Mouse (Mus musculus): ENCODE measurements around the gene Scamp3.
"Not testable (repeated sequence)": the region's sequence is repeated elsewhere in the genome, so short reads cannot be mapped to it uniquely, and the experiment has no call there.

The Scamp3 gene

DNA sequence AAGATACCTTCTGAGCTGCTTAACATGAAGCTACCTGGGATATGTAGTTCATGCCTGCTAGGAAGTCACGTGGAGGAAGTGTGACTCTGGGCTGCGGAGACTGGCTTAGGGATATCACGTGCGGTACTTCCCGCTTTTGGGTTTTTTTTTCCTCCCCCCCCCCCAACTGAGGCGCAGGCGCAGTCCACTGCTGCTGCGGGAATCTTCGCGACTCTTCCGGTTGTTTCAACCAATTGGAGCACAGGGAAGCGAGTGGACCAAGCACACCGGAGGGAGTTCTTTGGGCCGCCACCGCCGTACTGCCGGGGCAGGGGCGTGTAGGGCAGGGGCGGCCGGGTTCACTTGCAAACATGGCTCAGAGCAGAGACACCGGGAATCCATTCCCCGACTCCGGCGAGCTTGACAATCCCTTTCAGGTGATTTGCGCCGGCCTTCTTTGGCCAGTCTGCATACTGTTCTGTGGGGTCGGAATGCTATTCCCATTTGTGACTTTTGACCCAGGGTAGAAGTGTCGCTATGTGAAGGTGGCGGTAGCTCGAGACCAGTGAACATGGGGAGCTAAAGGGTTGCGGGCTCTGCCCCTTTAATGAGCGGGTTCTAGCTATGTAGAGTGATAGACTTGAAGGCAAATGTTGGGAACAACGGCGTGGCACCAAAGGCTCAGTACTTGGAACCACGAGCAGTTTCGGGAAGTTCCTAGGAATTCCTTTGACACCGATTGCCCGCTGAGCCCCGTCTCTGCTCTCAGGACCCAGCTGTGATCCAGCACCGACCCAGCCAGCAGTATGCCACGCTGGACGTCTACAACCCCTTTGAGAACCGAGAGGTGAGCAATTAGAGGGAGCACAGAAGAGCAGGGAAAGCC is at the start of gene Scamp3:
Gene Scamp3, plus strand, starts transcription at position 232 of the 865 bp plus-strand sequence.
- peak; percentile 88 to 91 for DNase-seq

- no peak for DNase-seq
Observed at GRCm38 (mm10) chr3:89129908-89130307, 47.4 kb upstream of the Scamp3 start.

GRCm38 (mm10) chr3:89131816-89132215 is 45.5 kb upstream of the Scamp3 start:
- no peak for DNase-seq

DNA sequence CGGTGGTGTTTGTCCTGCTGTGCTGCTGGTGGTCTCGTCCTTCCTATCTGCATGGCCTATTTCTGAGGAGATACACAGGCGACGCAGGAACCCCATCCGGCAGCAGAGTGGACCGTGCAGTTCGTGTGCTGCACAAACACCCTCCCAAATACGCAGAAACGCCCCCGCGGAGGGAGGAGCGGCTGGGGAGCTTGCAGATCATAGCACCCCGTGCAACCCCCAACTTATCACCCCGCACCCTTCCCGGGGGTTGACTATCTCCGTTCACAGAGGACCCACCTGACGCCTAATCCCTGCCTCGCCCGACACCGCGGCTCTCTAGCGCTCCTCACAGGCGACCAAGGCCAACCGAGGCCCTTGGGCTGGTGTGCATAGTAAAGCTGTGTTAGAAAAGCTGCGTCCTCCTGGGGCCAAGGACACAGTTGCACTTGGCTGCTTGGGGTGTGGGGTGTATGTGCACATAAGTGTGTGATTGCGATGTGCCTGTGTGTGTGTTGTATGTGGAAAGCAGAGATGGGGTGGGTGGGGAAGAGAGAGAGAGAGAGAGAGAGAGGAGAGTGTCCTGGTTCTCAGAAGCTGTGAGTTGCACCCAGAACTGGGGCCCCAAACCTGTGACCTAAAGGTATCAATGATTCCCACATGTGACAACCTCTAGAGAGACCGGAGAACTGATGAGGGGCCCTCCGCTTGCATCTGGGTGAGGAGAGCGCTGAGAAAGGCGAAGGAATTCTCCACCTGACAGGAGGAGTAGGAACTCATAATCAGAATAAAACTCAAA is 44.8 kb upstream of the Scamp3 start:
- peak; percentile 33 to 37 for DNase-seq

- no peak for DNase-seq
Observed at GRCm38 (mm10) chr3:89133063-89133450, 44.2 kb upstream of the Scamp3 start.

DNA sequence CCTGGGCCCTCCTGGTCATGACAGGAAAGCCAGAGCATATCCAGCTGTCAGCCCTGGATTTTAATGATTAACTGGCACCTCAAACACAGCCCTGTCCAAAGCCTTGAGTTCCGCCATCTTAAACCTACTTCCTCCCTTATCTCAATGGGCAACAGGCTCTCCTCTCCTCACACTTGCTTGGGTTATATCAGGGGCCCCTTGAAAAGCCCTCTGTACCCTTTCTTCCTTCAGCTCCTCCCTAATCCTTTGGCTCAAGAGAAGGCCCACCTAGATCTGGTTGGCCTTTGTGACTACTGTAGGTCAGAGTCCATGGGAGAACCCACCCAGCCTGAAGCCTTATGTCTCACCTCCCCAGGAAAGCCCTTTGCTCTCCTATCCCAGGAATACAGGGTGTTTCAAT is 43.5 kb upstream of the Scamp3 start:
- no peak for DNase-seq

DNA sequence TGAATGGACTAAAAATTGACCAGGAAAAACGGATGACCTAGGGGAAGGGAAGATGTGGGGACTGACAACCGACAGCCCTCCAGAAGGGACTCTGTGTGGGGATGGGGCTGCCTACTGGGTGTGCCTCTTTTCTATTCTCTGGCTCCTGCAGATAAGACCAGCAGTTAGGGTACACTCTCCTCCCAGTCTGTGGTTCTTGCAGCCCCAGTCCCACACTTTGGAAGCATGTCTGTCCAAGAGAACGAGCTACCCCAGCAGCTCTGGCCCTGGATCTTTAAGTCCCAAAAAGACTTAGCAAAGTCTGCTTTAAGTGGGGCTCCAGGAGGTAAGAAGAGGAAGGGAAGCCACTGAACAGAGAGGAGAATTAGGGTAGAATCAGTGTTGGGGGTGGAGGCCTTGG is 41.3 kb upstream of the Scamp3 start, which contains the start of gene Pklr:
Gene Pklr, plus strand, starts transcription at position 185 of the 400 bp plus-strand sequence.
- no peak for DNase-seq

- DNase-seq, result no peak
Observed at GRCm38 (mm10) chr3:89136365-89136764, 40.9 kb upstream of the Scamp3 start.

- DNase-seq, result no peak
Observed at GRCm38 (mm10) chr3:89144821-89145220, 32.5 kb upstream of the Scamp3 start.

DNA sequence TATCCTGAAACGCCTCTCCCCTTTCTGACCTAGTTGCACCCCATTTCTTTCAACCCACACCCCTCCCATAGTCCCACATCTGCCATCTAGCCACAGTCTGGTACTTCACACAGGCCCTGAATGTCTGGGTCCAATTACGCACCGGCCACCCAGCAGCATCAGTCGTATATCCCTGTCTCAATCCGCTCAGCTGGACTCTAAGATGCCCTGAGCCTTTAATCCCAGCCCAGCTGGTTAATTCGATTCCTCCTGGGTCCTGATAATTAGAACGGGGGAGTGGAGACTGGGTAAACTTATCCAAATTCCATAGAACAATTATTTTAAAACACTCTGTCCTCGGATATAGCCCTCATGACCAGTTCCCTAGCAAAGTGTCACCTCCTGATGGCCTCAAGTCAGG is 31.7 kb upstream of the Scamp3 start:
- no peak for DNase-seq

DNA sequence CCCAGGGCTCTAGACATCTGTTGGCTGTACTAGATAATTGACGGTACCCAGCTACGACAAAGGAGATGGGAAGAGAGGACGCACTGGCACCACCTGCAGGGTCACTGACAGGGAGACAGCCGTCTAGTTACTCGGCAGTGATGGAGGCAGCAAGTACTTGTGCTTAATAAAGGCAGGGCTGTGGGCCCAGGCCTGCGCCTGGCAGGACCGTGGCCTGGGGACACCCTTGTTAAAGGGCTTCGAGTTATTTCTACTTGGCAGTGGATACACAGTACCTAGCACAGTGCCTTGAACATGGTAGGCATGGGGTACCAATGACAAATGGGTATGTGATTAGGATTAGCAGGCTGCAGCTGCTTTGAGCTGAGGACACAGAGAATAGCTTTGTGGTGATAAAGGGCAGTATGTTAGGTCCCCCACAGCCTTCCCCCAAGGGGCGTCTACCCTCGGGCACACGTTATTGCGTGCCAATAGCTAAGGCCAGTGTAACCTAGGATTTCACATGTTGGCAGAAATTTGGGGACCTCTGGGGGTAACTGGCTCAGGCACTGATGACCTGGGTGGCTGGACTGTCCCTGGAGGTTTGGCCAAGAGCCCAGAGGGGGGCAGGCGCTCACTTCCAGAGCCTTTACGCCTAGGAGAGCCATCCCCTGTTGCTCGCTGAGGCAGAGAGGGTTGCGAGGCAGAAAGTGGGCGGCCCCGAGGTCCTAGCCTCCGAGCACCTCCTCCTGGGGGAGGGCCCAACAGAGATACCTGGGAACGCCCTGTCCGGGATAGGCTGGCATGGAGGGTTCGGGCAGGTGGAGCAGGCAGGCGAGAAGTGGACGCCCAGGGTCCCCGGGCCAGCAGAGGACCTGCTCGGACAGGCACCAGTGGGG is 29.9 kb upstream of the Scamp3 start:
- DNase-seq, result peak; percentile 28 to 45

DNA sequence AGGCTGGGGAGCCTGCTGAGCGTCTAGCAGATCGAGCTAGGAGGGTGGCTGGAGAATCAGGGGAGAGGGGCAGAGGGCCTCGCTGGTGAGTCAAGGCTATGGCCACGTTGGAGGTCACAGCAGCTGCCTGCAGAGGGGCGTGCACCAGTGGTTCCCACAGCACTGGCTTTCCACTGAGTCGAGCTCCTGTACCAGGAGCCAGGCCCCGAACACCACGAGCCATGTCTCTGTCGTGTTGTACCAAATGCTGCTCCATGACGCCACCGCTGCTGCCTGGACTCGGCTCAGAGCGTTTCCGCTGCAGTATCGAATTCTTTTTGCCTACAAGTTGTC is 29.3 kb upstream of the Scamp3 start:
- no peak for DNase-seq

DNA sequence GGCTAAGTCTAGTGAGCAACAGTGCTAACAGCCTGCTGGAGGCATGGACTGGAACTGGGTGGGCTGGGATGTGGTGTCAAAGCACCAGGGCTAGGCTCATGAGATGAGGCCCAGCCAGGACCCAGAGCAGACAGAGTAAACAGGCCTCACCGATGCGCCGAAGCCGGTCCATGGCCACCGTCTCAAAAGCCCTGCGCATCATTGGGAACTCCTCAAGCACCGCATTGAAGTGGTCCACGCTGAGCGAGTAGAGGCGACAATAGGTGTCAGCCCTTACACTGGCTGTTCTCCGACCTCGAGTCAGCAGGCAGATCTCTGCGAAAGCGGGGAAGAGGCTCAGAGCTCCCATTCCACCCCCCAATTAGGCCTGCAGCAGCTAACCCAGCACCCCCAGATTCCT is 28.7 kb upstream of the Scamp3 start:
- no peak for DNase-seq

GRCm38 (mm10) chr3:89152084-89152835 is 25.0 kb upstream of the Scamp3 start:
- peak in 1 of 2 experiments; percentile 23 for DNase-seq

GRCm38 (mm10) chr3:89156951-89157350 is 20.3 kb upstream of the Scamp3 start:
- no peak for DNase-seq

DNA sequence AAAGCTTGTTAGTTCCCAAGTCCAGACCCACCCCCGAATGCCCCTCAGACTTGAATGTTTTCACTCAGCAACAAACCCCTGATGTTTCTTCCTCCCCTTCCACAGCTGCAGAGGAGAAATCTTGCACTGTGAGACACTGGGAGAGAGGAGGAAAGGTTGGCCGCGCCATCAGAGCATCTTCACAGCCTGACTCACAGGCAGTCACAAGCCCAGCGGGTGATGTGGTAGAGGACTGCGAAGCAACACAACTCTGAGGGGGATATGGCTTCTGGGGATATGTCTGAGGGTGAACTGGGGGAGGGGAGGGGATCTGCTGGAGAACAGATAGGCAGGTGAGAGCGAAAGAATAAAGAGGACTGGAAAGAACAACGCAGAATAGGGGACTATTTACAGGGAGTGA is 18.6 kb upstream of the Scamp3 start:
- peak in 1 of 2 experiments; percentile 11 for DNase-seq

GRCm38 (mm10) chr3:89159211-89159610 is 18.1 kb upstream of the Scamp3 start:
- peak; percentile 56 to 74 for DNase-seq

- DNase-seq, result peak; percentile 75 to 79
Observed at GRCm38 (mm10) chr3:89159616-89160344, 17.5 kb upstream of the Scamp3 start, which contains the start of gene Hcn3. Gene Hcn3 (minus strand): TSS chr3:89160196.

DNA sequence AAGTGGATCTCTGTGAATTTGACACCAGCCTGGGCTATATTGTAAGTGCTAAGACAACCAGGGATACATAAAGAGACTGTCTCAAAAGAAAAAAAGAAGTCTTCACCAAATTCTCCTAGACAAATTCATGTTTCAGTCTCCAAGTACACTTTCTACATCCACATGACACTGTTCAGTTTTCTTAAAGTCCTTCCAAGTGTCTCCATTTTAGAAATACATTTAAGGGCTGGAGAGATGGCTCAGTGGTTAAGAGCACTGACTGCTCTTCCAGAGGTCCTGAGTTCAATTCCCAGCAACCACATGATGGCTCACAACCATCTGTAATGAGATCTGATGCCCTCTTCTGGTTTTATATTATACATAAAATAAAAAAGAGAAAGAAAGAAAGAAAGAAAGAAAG is 16.1 kb upstream of the Scamp3 start:
- DNase-seq, result not testable (repeated sequence)

DNA sequence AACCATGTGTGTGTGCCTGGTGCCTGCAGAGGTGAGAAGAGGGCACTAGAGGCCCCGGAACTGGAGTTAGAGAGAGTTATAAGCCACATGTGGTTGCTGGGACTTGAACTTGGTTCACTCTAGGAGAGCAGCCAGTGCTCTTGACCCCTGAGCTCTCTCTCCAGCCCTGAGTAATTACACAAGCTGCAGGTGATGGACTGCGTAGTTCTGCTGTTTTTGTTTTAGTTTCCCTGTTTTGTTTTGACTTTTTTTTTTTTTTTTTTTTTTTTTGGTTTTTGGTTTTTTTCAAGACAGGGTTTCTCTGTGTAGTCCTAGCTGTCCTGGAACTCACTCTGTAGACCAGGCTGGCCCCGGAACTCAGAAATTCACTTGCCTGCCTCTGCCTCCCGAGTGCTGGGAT is 15.5 kb upstream of the Scamp3 start:
- DNase-seq, result no peak

DNA sequence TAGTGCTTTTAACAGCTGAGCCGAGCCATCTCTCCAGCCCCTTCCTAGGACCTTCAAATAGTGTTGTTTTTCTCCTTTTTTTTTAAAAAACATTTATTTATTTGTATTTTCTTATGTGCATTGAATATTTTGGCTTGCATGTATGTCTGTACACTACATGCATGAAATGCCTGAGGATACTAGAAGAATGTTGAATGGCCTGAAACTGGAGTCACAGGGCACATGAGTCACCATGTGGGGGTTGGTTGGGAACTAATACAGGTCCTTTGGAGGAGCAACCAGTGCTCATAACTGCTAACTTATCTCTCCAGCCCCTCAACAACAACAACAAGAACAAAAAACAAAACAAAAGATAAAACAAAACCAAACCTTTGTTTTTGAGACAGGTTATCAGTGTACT is 14.2 kb upstream of the Scamp3 start:
- DNase-seq, result no peak
